Mouse (Mus musculus): Measurements from ENCODE around the gene Tmem145.

DNA sequence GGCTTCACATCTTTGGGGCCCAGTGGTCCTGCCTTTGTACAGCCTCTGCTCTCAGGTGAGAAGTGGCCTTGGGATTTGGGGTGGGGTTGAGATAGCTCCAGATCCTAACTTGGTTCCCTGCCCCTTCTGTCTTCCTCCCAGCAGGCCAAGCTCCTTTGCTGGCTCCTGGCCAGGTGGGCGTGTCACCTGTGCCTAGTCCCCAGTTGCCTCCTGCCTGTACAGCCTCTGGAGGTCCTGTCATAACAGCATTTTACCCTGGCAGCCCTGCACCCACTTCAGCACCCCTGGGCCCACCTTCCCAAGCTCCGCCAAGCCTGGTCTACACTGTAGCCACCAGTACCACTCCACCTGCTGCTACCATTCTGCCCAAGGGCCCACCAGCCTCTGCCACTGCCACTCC, 15.0 kb upstream of the Tmem145 start:
- TF ChIP-seq POLR2A (IDR thresholded peaks at IDR 0.05; ENCODE audit: borderline replicate concordance, insufficient read depth, low read length) (no peak), CTCF (IDR thresholded peaks at IDR 0.05; ENCODE audit: borderline replicate concordance, insufficient read depth, low read depth, low read length) (no peak)

Data from cerebellum, adult 2 months (tissue).